29 mouse cellular contexts compared by ENCODE assay signal in genomic region chr3:32856362-32857107, GRCm38 (mm10). TPM values are rescaled to one million over a fixed set of nuclear protein-coding genes. Genes with fewer than 3 reads are reported as not detected.
DNase-seq lines count a peak whose midpoint lies in the region; ATAC-seq and TF ChIP-seq lines count a peak whose summit lies in the region.
"Had no signal": no experiment of that assay in that cellular context is flagged by ENCODE, and none has a peak within 500 bp of the region (broad histone marks: within the 10 kb centered on the region; RNA-seq: fewer than 3 reads in every experiment).

No protein-coding gene starts in this region.

- H3K4me2 ChIP-seq in kidney, embryonic 14.5 days (replicated peaks; ENCODE audit: low read depth, low read length) = no peak overlapping the region
- H3K4me2 ChIP-seq in kidney, postnatal 0 days (ENCODE audit: low read length) = no peak overlapping the region
- H3K4me2 ChIP-seq in hindbrain, embryonic 13.5 days = no peak overlapping the region
- H3K4me2 ChIP-seq: embryonic facial prominence, embryonic 13.5 days; forebrain, embryonic 12.5 days; forebrain, embryonic 15.5 days; heart, embryonic 12.5 days; heart, embryonic 15.5 days; hindbrain, embryonic 14.5 days had no signal

- no peaks in the 10 kb centered on the region for H3K27me3 ChIP-seq in kidney, embryonic 14.5 days (ENCODE audit: control insufficient read depth, insufficient read depth, low read length)
- H3K27me3 ChIP-seq in kidney, postnatal 0 days (ENCODE audit: insufficient read depth, low read length) = no peaks in the 10 kb centered on the region
- no peaks in the 10 kb centered on the region for H3K27me3 ChIP-seq in hindbrain, embryonic 13.5 days
- H3K27me3 ChIP-seq: embryonic facial prominence, embryonic 13.5 days; forebrain, embryonic 12.5 days; forebrain, embryonic 15.5 days; heart, embryonic 12.5 days; heart, embryonic 15.5 days had no signal

- intact Hi-C loops in gastrocnemius, postnatal 14 days (cut with DNase I; ENCODE audit: low total_unique reads) = no loop called here

- H3K4me3 ChIP-seq in kidney, embryonic 14.5 days (ENCODE audit: low read length) = no peak overlapping the region
- H3K4me3 ChIP-seq in kidney, postnatal 0 days (replicated peaks; ENCODE audit: low read depth, low read length) = no peak overlapping the region
- H3K4me3 ChIP-seq in hindbrain, embryonic 13.5 days = no peak overlapping the region
- H3K4me3 ChIP-seq: embryonic facial prominence, embryonic 10.5 days; embryonic facial prominence, embryonic 13.5 days; erythroblast, embryonic 14.5 days; forebrain, embryonic 12.5 days; forebrain, embryonic 15.5 days; heart, embryonic 12.5 days; heart, embryonic 15.5 days; hindbrain, embryonic 10.5 days had no signal

- no peaks in the 10 kb centered on the region for H3K4me1 ChIP-seq in kidney, embryonic 14.5 days (ENCODE audit: control insufficient read depth, insufficient read depth, low read length)
- H3K4me1 ChIP-seq in kidney, postnatal 0 days (replicated peaks; ENCODE audit: insufficient read depth, low read length) = no peaks in the 10 kb centered on the region
- no peaks in the 10 kb centered on the region for H3K4me1 ChIP-seq in hindbrain, embryonic 13.5 days (replicated peaks)
- H3K4me1 ChIP-seq: embryonic facial prominence, embryonic 10.5 days; embryonic facial prominence, embryonic 13.5 days; forebrain, embryonic 12.5 days; forebrain, embryonic 15.5 days; heart, embryonic 12.5 days; heart, embryonic 15.5 days; hindbrain, embryonic 10.5 days had no signal

- WGBS in kidney, embryonic 14.5 days = 28% methylated on average over 16 of the region's 16 CpGs
- WGBS in kidney, postnatal 0 days = 37% methylated on average over 16 of the region's 16 CpGs
- WGBS in hindbrain, embryonic 13.5 days = 90% methylated on average over 16 of the region's 16 CpGs

- no peaks in the 10 kb centered on the region for H3K9me3 ChIP-seq in kidney, embryonic 14.5 days (ENCODE audit: control insufficient read depth, low read length)
- H3K9me3 ChIP-seq in kidney, postnatal 0 days (replicated peaks; ENCODE audit: low read length) = no peaks in the 10 kb centered on the region
- H3K9me3 ChIP-seq in hindbrain, embryonic 13.5 days = no peaks in the 10 kb centered on the region
- H3K9me3 ChIP-seq: embryonic facial prominence, embryonic 10.5 days; embryonic facial prominence, embryonic 13.5 days; forebrain, embryonic 12.5 days; forebrain, embryonic 15.5 days; heart, embryonic 12.5 days; heart, embryonic 15.5 days; hindbrain, embryonic 10.5 days had no signal

- H3K27ac ChIP-seq in kidney, embryonic 14.5 days (ENCODE audit: low read depth, low read length) = peak overlapping the region; percentile 51; the same call in 1 of the 2 replicates
- no peak overlapping the region for H3K27ac ChIP-seq in kidney, postnatal 0 days
- H3K27ac ChIP-seq in hindbrain, embryonic 13.5 days = no peak overlapping the region
- H3K27ac ChIP-seq: embryonic facial prominence, embryonic 10.5 days; embryonic facial prominence, embryonic 13.5 days; forebrain, embryonic 12.5 days; forebrain, embryonic 15.5 days; heart, embryonic 15.5 days; hindbrain, embryonic 10.5 days; hindbrain, embryonic 14.5 days; hindbrain, postnatal 0 days had no signal

- peak; percentile 79; the same call in 1 of the 2 replicates for ATAC-seq in kidney, embryonic 14.5 days (ENCODE audit: low FRiP score, low TSS enrichment)
- peak; percentile 54; the same call in 1 of the 2 replicates for ATAC-seq in kidney, postnatal 0 days (replicated peaks; ENCODE audit: low FRiP score, low read depth)
- no peak for ATAC-seq in hindbrain, embryonic 13.5 days (ENCODE audit: low FRiP score)
- ATAC-seq: activated CD4-positive, CD25-positive, alpha-beta regulatory T cell, adult 4 months; forebrain, embryonic 15.5 days; hindbrain, postnatal 0 days had no signal

- H3K9ac ChIP-seq in kidney, embryonic 14.5 days (ENCODE audit: low read depth, low read length) = no peak overlapping the region
- no peak overlapping the region for H3K9ac ChIP-seq in kidney, postnatal 0 days (ENCODE audit: low read depth, low read length)
- no peak overlapping the region for H3K9ac ChIP-seq in hindbrain, embryonic 13.5 days
- H3K9ac ChIP-seq: embryonic facial prominence, embryonic 13.5 days; forebrain, embryonic 12.5 days; forebrain, embryonic 15.5 days; heart, embryonic 12.5 days; heart, embryonic 15.5 days; hindbrain, embryonic 14.5 days had no signal

- no peaks in the 10 kb centered on the region for H3K36me3 ChIP-seq in kidney, embryonic 14.5 days (ENCODE audit: control insufficient read depth, insufficient read depth, low read length)
- H3K36me3 ChIP-seq in kidney, postnatal 0 days (ENCODE audit: insufficient read depth, low read length) = no peaks in the 10 kb centered on the region
- no peaks in the 10 kb centered on the region for H3K36me3 ChIP-seq in hindbrain, embryonic 13.5 days
- H3K36me3 ChIP-seq: embryonic facial prominence, embryonic 10.5 days; embryonic facial prominence, embryonic 13.5 days; forebrain, embryonic 12.5 days; forebrain, embryonic 15.5 days; hindbrain, embryonic 10.5 days had no signal

- peak; percentile 54 for DNase-seq in gastrocnemius, adult 18-20 months (ENCODE audit: low spot score)
- DNase-seq in gastrocnemius, postnatal 14 days = no peak
- DNase-seq in kidney, adult 18-20 months = no peak
- DNase-seq in kidney, postnatal 0 days (ENCODE audit: low spot score) = peak; percentile 69
- no peak for DNase-seq in kidney, adult 8-10 months
- DNase-seq: adrenal gland, adult 8-10 months; adrenal gland, postnatal 25 days; cerebellum, adult 11-12 months; cerebellum, adult 8-10 months; cerebellum, postnatal 10 days; cerebellum, postnatal 36 days; embryo, embryonic 11 days; gastrocnemius, postnatal 36 days; heart, postnatal 10 days; heart, postnatal 36 days had no signal

- no peak for TF ChIP-seq CTCF in kidney, postnatal 0 days (IDR thresholded peaks at IDR 0.05; ENCODE audit: low read depth)

RNA-seq across cellular contexts. Expression of gene Usp13, which starts 39.2 kb away (rescaled TPM):
- 100 to 1,000 TPM; 191 to 208 TPM for total RNA-seq in gastrocnemius, adult 18-20 months (2021)
- total RNA-seq in gastrocnemius, postnatal 14 days (2021) = 100 to 1,000 TPM; 154 to 157 TPM
- 2.4 and 4.7 TPM in 2 replicates for polyA plus RNA-seq in kidney, embryonic 14.5 days (2014; fragmentation: Nextera tagmentation; extraction: Ambion mirVana)
- polyA plus RNA-seq in kidney, postnatal 0 days (2015; fragmentation: Nextera tagmentation; extraction: Ambion mirVana) = 1.5 and 1.7 TPM in 2 replicates
- 11.7 and 12.1 TPM in 2 replicates for polyA plus RNA-seq in hindbrain, embryonic 13.5 days (2015; fragmentation: Nextera tagmentation; extraction: Ambion mirVana)
- total RNA-seq: granulocyte monocyte progenitor cell, adult 5-6 weeks had no signal
- polyA plus RNA-seq: activated CD4-positive, CD25-positive, alpha-beta regulatory T cell, adult 4 months; erythroblast, embryonic 14.5 days had no signal

Comparison
In these comparisons a context has a peak if more than half of its experiments do, and no peak if none do; other contexts are left out.
1. DNase-seq: peak in gastrocnemius, adult 18-20 months (single experiment) and kidney, postnatal 0 days (single experiment); none in gastrocnemius, postnatal 14 days (single experiment), kidney, adult 18-20 months (single experiment) and kidney, adult 8-10 months (0 of 2).